30 mouse cellular contexts compared by ENCODE assay signal in the genomic region with DNA sequence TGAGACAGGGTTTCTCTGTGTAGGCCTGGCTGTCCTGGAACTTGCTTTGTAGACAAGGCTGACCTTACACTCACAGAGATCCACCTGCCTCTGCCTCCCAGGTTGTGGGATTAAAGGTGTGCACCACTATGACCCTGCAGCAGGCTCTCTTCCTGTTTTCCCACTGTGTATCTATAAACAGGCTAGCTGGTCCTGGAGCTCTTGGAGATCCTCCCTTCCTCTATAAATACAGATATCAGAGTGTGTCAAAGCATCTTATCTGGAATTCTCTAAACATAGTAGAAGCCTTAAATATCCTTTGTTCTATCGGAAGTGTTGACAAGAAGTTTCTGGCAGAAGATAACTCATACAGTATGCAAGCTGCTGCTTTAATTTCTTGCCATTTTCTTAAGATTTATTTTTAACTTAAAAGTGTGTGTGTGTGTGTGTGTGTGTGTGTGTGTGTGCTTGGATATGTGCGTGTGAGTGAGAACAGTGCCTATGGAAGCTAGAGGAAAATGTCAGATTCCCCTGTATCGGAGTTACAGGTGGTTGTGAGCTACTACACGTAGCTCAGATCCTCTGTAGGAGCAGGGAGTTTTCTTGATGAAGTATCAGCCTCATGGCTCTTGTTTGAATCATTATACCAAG. TPM values are rescaled to one million over a fixed set of nuclear protein-coding genes. Genes with fewer than 3 reads are reported as not detected.
DNase-seq lines count a peak whose midpoint lies in the region; ATAC-seq and TF ChIP-seq lines count a peak whose summit lies in the region.
"Had no signal": no experiment of that assay in that cellular context is flagged by ENCODE, and none has a peak within 500 bp of the region (broad histone marks: within the 10 kb centered on the region; RNA-seq: fewer than 3 reads in every experiment).

No protein-coding gene starts in this region.

- no peak overlapping the region for H3K9ac ChIP-seq in intestine, embryonic 14.5 days (ENCODE audit: low read length)
- H3K9ac ChIP-seq in intestine, postnatal 0 days (ENCODE audit: low read depth, low read length), result no peak overlapping the region
- H3K9ac ChIP-seq in lung, postnatal 0 days (replicated peaks; ENCODE audit: low read depth), result no peak overlapping the region
- H3K9ac ChIP-seq: embryonic facial prominence, embryonic 12.5 days; embryonic facial prominence, embryonic 15.5 days; forebrain, embryonic 15.5 days; heart, embryonic 12.5 days; heart, embryonic 15.5 days; hindbrain, embryonic 14.5 days had no signal

- 77% methylated on average over 4 of the region's 4 CpGs for WGBS in intestine, embryonic 14.5 days
- 77% methylated on average over 4 of the region's 4 CpGs for WGBS in intestine, postnatal 0 days
- 40% methylated on average over 4 of the region's 4 CpGs for WGBS in lung, postnatal 0 days

- TF ChIP-seq EP300 in lung, postnatal 0 days (IDR thresholded peaks at IDR 0.05), result 0 out of 2 replicates have a peak, but pooled peaks have one; percentile 11

- DNase-seq in frontal cortex, postnatal 10 days (ENCODE audit: low spot score in 2 of 2), result no peak
- DNase-seq in intestine, embryonic 14.5 days (ENCODE audit: low spot score), result peak; percentile 38
- DNase-seq in lung, postnatal 0 days (ENCODE audit: low spot score), result no peak
- DNase-seq in lung, postnatal 10 days, result no peak
- peak; percentile 30 for DNase-seq in brain, adult 2 months (ENCODE audit: low read depth, low spot score)
- DNase-seq in thymus, postnatal 36 days, result no peak
- DNase-seq: adrenal gland, postnatal 10 days; adrenal gland, postnatal 36 days; B cell, adult 2 months; cerebellum, adult 11 months; cerebellum, adult 2 months; cerebellum, adult 9-11 months; cerebellum, postnatal 25 days; gastrocnemius, postnatal 25 days; heart, adult 2 months; heart, postnatal 10 days; heart, postnatal 4 days had no signal

- H3K36me3 ChIP-seq in intestine, embryonic 14.5 days (ENCODE audit: control insufficient read depth, insufficient read depth, low read length), result no peaks in the 10 kb centered on the region
- no peaks in the 10 kb centered on the region for H3K36me3 ChIP-seq in intestine, postnatal 0 days (ENCODE audit: control insufficient read depth, insufficient read depth)
- H3K36me3 ChIP-seq in lung, postnatal 0 days (ENCODE audit: insufficient read depth, low read length), result no peaks in the 10 kb centered on the region
- H3K36me3 ChIP-seq: embryonic facial prominence, embryonic 12.5 days; embryonic facial prominence, embryonic 15.5 days; forebrain, embryonic 15.5 days; G1E; heart, embryonic 12.5 days; heart, embryonic 15.5 days had no signal

- no peak overlapping the region for H3K27ac ChIP-seq in intestine, embryonic 14.5 days (ENCODE audit: low read depth)
- H3K27ac ChIP-seq in intestine, postnatal 0 days (ENCODE audit: low read depth, low read length), result no peak overlapping the region
- no peak overlapping the region for H3K27ac ChIP-seq in lung, postnatal 0 days (ENCODE audit: low read length)
- H3K27ac ChIP-seq: embryonic facial prominence, embryonic 12.5 days; embryonic facial prominence, embryonic 15.5 days; forebrain, embryonic 15.5 days; heart, adult 2 months; heart, embryonic 15.5 days; hindbrain, embryonic 14.5 days; hindbrain, postnatal 0 days had no signal

- no peak for TF ChIP-seq CTCF in intestine, postnatal 0 days (IDR thresholded peaks at IDR 0.05; ENCODE audit: low read depth)
- no peak for TF ChIP-seq CTCF in lung, postnatal 0 days (IDR thresholded peaks at IDR 0.05)

- H3K4me2 ChIP-seq in intestine, embryonic 14.5 days (ENCODE audit: low read length), result no peak overlapping the region
- H3K4me2 ChIP-seq in intestine, postnatal 0 days (replicated peaks; ENCODE audit: low read depth), result no peak overlapping the region
- no peak overlapping the region for H3K4me2 ChIP-seq in lung, postnatal 0 days (replicated peaks; ENCODE audit: low read depth, low read length)
- H3K4me2 ChIP-seq: embryonic facial prominence, embryonic 12.5 days; embryonic facial prominence, embryonic 15.5 days; forebrain, embryonic 15.5 days; heart, embryonic 12.5 days; heart, embryonic 15.5 days; hindbrain, embryonic 14.5 days had no signal

- no peaks in the 10 kb centered on the region for H3K27me3 ChIP-seq in intestine, embryonic 14.5 days (replicated peaks; ENCODE audit: control insufficient read depth, insufficient read depth, low read length)
- H3K27me3 ChIP-seq in intestine, postnatal 0 days (replicated peaks; ENCODE audit: control insufficient read depth, insufficient read depth, low read length), result no peaks in the 10 kb centered on the region
- H3K27me3 ChIP-seq in lung, postnatal 0 days (replicated peaks; ENCODE audit: insufficient read depth, low read length), result no peaks in the 10 kb centered on the region
- H3K27me3 ChIP-seq: CH12.LX; embryonic facial prominence, embryonic 12.5 days; embryonic facial prominence, embryonic 15.5 days; forebrain, embryonic 15.5 days; heart, embryonic 12.5 days; heart, embryonic 15.5 days; Patski had no signal

- ATAC-seq in frontal cortex, adult (ENCODE audit: low TSS enrichment), result peak; percentile 44; the same call in 1 of the 2 replicates
- no peak for ATAC-seq in intestine, embryonic 14.5 days (replicated peaks; ENCODE audit: low FRiP score, low TSS enrichment, low read depth)
- ATAC-seq in intestine, postnatal 0 days, result no peak
- ATAC-seq in lung, postnatal 0 days, result no peak; the same call in 1 of the 2 replicates
- ATAC-seq: forebrain, embryonic 15.5 days; hindbrain, postnatal 0 days; inflammation-experienced regulatory T-cells, adult 6 months; Patski had no signal

- H3K4me1 ChIP-seq in intestine, embryonic 14.5 days (replicated peaks; ENCODE audit: control insufficient read depth, insufficient read depth, low read length), result no peaks in the 10 kb centered on the region
- H3K4me1 ChIP-seq in intestine, postnatal 0 days (replicated peaks; ENCODE audit: control insufficient read depth, insufficient read depth, low read length), result no peaks in the 10 kb centered on the region
- no peaks in the 10 kb centered on the region for H3K4me1 ChIP-seq in lung, postnatal 0 days (ENCODE audit: insufficient read depth, low read depth, low read length)
- H3K4me1 ChIP-seq: embryonic facial prominence, embryonic 12.5 days; embryonic facial prominence, embryonic 15.5 days; forebrain, embryonic 15.5 days had no signal

- H3K9me3 ChIP-seq in intestine, embryonic 14.5 days (ENCODE audit: control insufficient read depth, low read length), result no peaks in the 10 kb centered on the region
- no peaks in the 10 kb centered on the region for H3K9me3 ChIP-seq in intestine, postnatal 0 days (ENCODE audit: control insufficient read depth)
- no peaks in the 10 kb centered on the region for H3K9me3 ChIP-seq in lung, postnatal 0 days (ENCODE audit: low read length)
- H3K9me3 ChIP-seq: embryonic facial prominence, embryonic 15.5 days; G1E; heart, embryonic 15.5 days had no signal

- H3K4me3 ChIP-seq in intestine, embryonic 14.5 days (ENCODE audit: low read depth, low read length), result no peak overlapping the region
- H3K4me3 ChIP-seq in intestine, postnatal 0 days (ENCODE audit: low read depth, low read length), result no peak overlapping the region
- no peak overlapping the region for H3K4me3 ChIP-seq in lung, postnatal 0 days (ENCODE audit: low read depth, low read length)
- H3K4me3 ChIP-seq: embryonic facial prominence, embryonic 12.5 days; embryonic facial prominence, embryonic 15.5 days; forebrain, embryonic 15.5 days; heart, adult 2 months; heart, embryonic 12.5 days; heart, embryonic 15.5 days had no signal

RNA-seq across cellular contexts. Expression of gene Vangl2, which starts 35.2 kb away (rescaled TPM):
- polyA plus RNA-seq in intestine, embryonic 14.5 days (2014; fragmentation: Nextera tagmentation; extraction: Ambion mirVana), result 13.9 and 15.4 TPM in 2 replicates
- polyA plus RNA-seq in intestine, postnatal 0 days (2015; fragmentation: Nextera tagmentation; extraction: Ambion mirVana), result 2.8 and 3.3 TPM in 2 replicates
- polyA plus RNA-seq in lung, postnatal 0 days (2015; fragmentation: Nextera tagmentation; extraction: Ambion mirVana), result 6.2 and 6.9 TPM in 2 replicates
- polyA plus RNA-seq: G1E had no signal

Comparison
In these comparisons a context has a peak if more than half of its experiments do, and no peak if none do; other contexts are left out.
1. DNase-seq: peak in intestine, embryonic 14.5 days (single experiment) and brain, adult 2 months (single experiment); none in frontal cortex, postnatal 10 days (0 of 2), lung, postnatal 0 days (single experiment), lung, postnatal 10 days (single experiment) and thymus, postnatal 36 days (0 of 2).